Mouse (Mus musculus): ENCODE measurements around the gene Krt23. TPM values are rescaled to one million over a fixed set of nuclear protein-coding genes. Genes with fewer than 3 reads are reported as not detected.

Krt23 gene
- polyA plus RNA-seq, 1 experiment from 2014 or later = 18.3 TPM

DNA sequence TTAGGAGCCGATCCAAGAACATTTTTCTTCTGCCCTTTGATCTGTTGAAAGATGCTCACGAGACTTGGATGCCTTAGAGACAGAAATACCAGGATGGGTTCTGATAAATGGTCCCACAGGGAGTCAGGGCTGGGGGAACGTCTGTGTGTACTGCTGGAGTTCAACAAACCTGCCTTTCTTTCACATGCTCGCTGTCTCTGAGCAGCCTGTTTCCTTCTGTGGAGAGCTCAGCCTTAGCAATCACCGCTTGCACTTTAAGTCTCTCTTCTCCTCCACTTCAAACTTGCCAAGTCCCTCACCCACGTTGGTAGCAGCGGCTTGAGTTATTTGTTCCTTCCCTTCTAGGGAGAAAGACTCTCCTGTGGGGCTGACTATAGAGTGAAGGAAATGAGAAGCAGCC, 26.6 kb downstream of the Krt23 start:
- Histone ChIP-seq H3K4me2 (replicated peaks; ENCODE audit: low read depth, low read length) (no peak overlapping the region), H3K9me3 (ENCODE audit: control insufficient read depth, low read depth, low read length) (no peaks in the 10 kb centered on the region), H3K36me3 (ENCODE audit: control insufficient read depth, insufficient read depth, low read length) (no peaks in the 10 kb centered on the region), H3K4me1 (ENCODE audit: control insufficient read depth, insufficient read depth, low read length) (0 out of 2 replicates have a peak, but pooled peaks cover 5% of the 10 kb centered on the region), H3K27ac (ENCODE audit: low read length) (no peak overlapping the region), H3K27me3 (ENCODE audit: control insufficient read depth, insufficient read depth, low read length) (no peaks in the 10 kb centered on the region), H3K9ac (replicated peaks; ENCODE audit: low read depth, low read length) (no peak overlapping the region), H3K4me3 (ENCODE audit: low read depth, low read length) (no peak overlapping the region)
- no peak for ATAC-seq (ENCODE audit: insufficient number of reproducible peaks, insufficient read depth, low FRiP score, low read depth)
- 9% methylated on average over 7 of the region's 7 CpGs for WGBS

DNA sequence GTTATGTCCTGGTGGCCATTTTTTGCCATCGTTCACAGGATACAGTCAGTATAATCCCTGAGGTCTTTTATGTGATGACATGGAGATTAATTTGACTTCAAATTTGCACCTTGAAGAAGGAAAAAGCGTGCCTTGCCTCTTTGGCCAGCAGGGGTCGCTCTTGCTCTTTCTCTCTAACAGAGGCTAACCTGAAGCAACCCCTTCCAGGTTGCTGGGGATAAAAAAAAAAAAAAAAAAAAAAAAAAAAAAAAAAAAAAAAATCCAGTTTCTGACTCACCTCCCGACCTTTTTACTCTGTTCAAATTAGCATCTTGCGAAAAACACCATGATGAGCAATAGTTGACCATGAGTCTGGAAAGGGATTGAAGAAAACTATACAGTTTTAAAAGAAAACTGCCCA, 28.1 kb downstream of the Krt23 start:
- H3K4me2 ChIP-seq (replicated peaks; ENCODE audit: low read depth, low read length) = no peak overlapping the region
- H3K36me3 ChIP-seq (ENCODE audit: control insufficient read depth, insufficient read depth, low read length) = no peaks in the 10 kb centered on the region
- H3K9ac ChIP-seq (replicated peaks; ENCODE audit: low read depth, low read length) = no peak overlapping the region
- no peak overlapping the region for H3K27ac ChIP-seq (ENCODE audit: low read length)
- H3K4me3 ChIP-seq (ENCODE audit: low read depth, low read length) = no peak overlapping the region
- no peaks in the 10 kb centered on the region for H3K9me3 ChIP-seq (ENCODE audit: control insufficient read depth, low read depth, low read length)
- 0 out of 2 replicates have a peak, but pooled peaks cover 5% of the 10 kb centered on the region for H3K4me1 ChIP-seq (ENCODE audit: control insufficient read depth, insufficient read depth, low read length)
- H3K27me3 ChIP-seq (ENCODE audit: control insufficient read depth, insufficient read depth, low read length) = no peaks in the 10 kb centered on the region
- 1% methylated on average over 5 of the region's 5 CpGs for WGBS
- ATAC-seq (ENCODE audit: insufficient number of reproducible peaks, insufficient read depth, low FRiP score, low read depth) = no peak

DNA sequence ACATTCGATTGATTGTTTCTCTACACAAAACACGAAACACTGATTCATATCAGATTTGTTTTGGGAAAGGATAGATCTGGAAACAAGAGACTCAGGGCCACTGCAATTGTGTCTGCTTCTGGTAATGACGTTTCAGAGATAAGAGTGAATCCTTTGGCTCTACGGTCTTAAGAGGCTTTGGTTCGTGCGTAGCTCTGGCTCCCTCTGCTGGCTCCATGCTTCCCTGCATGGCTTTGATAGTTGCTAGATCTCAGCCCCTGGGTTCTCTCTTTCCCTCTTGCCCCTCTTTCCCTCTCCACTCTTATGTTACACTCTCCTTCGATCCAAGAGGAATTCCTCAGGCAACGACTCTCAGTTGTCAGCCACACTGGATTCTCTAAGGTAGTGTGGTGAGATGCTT, 29.8 kb downstream of the Krt23 start:
- no peak overlapping the region for H3K9ac ChIP-seq (replicated peaks; ENCODE audit: low read depth, low read length)
- H3K36me3 ChIP-seq (ENCODE audit: control insufficient read depth, insufficient read depth, low read length) = no peaks in the 10 kb centered on the region
- no peak overlapping the region for H3K4me3 ChIP-seq (ENCODE audit: low read depth, low read length)
- no peaks in the 10 kb centered on the region for H3K27me3 ChIP-seq (ENCODE audit: control insufficient read depth, insufficient read depth, low read length)
- 0 out of 2 replicates have a peak, but pooled peaks cover 5% of the 10 kb centered on the region for H3K4me1 ChIP-seq (ENCODE audit: control insufficient read depth, insufficient read depth, low read length)
- H3K27ac ChIP-seq (ENCODE audit: low read length) = no peak overlapping the region
- no peak overlapping the region for H3K4me2 ChIP-seq (replicated peaks; ENCODE audit: low read depth, low read length)
- 9% methylated on average over 8 of the region's 8 CpGs for whole genome bisulfite sequencing
- no peaks in the 10 kb centered on the region for H3K9me3 ChIP-seq (ENCODE audit: control insufficient read depth, low read depth, low read length)
- ATAC-seq (ENCODE audit: insufficient number of reproducible peaks, insufficient read depth, low FRiP score, low read depth) = no peak

DNA sequence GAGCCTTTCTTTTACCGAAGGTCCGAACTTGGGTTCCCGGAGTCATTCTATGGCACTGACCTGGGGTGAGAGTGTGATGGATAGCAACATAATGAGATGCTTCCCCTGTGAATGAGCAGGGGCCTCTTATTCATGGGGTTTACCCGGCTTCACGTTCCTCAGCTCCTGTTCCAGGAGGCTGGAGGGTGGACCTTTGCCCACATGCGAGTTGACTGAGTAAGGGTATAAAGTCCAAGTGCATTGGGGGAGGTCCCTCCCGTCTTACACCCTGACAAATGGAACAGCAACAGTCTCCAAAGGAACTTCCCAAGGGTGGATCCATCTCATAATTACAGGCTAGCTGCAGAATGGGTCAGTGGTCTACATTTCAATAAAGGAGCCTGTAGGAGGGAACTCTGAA, 31.2 kb downstream of the Krt23 start:
- Histone ChIP-seq H3K36me3 (ENCODE audit: control insufficient read depth, insufficient read depth, low read length) (no peaks in the 10 kb centered on the region), H3K4me1 (ENCODE audit: control insufficient read depth, insufficient read depth, low read length) (0 out of 2 replicates have a peak, but pooled peaks cover 5% of the 10 kb centered on the region), H3K9me3 (ENCODE audit: control insufficient read depth, low read depth, low read length) (no peaks in the 10 kb centered on the region), H3K4me2 (replicated peaks; ENCODE audit: low read depth, low read length) (no peak overlapping the region), H3K27me3 (ENCODE audit: control insufficient read depth, insufficient read depth, low read length) (no peaks in the 10 kb centered on the region), H3K9ac (replicated peaks; ENCODE audit: low read depth, low read length) (no peak overlapping the region), H3K4me3 (ENCODE audit: low read depth, low read length) (no peak overlapping the region), H3K27ac (ENCODE audit: low read length) (no peak overlapping the region)
- WGBS = 59% methylated on average over 7 of the region's 7 CpGs
- no peak for ATAC-seq (ENCODE audit: insufficient number of reproducible peaks, insufficient read depth, low FRiP score, low read depth)

DNA sequence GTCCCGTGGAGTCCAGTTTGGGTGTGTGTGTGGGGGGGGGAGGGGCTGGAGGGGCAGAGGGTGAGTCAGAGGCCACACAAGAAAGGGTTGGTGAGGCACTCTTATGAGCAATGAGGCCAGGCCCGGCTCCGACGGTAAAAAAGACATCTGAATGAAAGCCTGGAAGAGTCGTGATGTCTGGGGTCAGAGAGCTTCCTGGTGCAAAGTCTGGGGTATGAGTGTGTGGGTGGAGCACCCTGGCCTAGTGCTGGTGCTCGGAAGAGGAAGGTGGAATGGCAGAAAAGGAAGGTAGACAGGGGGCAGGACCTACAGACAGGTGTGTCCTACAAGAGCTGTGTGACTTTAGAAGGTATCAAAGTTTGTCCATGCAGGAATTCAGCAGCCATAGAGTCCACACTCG, 34.0 kb downstream of the Krt23 start:
- Histone ChIP-seq H3K27me3 (ENCODE audit: control insufficient read depth, insufficient read depth, low read length) (no peaks in the 10 kb centered on the region), H3K4me1 (ENCODE audit: control insufficient read depth, insufficient read depth, low read length) (no peaks in the 10 kb centered on the region), H3K9me3 (ENCODE audit: control insufficient read depth, low read depth, low read length) (no peaks in the 10 kb centered on the region), H3K36me3 (ENCODE audit: control insufficient read depth, insufficient read depth, low read length) (no peaks in the 10 kb centered on the region), H3K9ac (replicated peaks; ENCODE audit: low read depth, low read length) (no peak overlapping the region), H3K4me2 (replicated peaks; ENCODE audit: low read depth, low read length) (no peak overlapping the region), H3K27ac (ENCODE audit: low read length) (no peak overlapping the region), H3K4me3 (ENCODE audit: low read depth, low read length) (no peak overlapping the region)
- 35% methylated on average over 7 of the region's 7 CpGs for WGBS
- ATAC-seq (ENCODE audit: insufficient number of reproducible peaks, insufficient read depth, low FRiP score, low read depth) = no peak

DNA sequence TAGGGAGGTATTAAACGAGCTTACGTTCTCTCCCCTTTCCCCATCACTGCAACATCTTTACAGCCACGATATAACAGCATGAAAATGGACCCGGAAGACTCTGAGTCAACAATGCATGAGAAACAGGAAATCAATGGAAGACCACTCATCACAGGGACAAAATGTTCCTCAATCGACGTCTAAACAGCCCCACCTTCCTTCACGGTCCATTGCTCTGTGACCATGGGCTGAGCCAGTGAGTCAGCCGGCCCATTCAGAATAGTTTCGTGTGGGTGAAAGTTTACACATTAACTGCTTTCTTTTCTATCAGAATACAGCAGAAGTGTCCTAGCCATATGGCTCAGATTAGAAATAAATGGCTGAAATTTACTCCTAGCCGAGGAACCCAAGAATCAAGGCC, 38.2 kb downstream of the Krt23 start:
- Histone ChIP-seq H3K27ac (ENCODE audit: low read length) (no peak overlapping the region), H3K9me3 (ENCODE audit: control insufficient read depth, low read depth, low read length) (no peaks in the 10 kb centered on the region), H3K9ac (replicated peaks; ENCODE audit: low read depth, low read length) (no peak overlapping the region), H3K27me3 (ENCODE audit: control insufficient read depth, insufficient read depth, low read length) (no peaks in the 10 kb centered on the region), H3K4me2 (replicated peaks; ENCODE audit: low read depth, low read length) (no peak overlapping the region), H3K36me3 (ENCODE audit: control insufficient read depth, insufficient read depth, low read length) (no peaks in the 10 kb centered on the region), H3K4me1 (ENCODE audit: control insufficient read depth, insufficient read depth, low read length) (no peaks in the 10 kb centered on the region), H3K4me3 (ENCODE audit: low read depth, low read length) (no peak overlapping the region)
- 75% methylated on average over 10 of the region's 10 CpGs for WGBS
- no peak for ATAC-seq (ENCODE audit: insufficient number of reproducible peaks, insufficient read depth, low FRiP score, low read depth)

DNA sequence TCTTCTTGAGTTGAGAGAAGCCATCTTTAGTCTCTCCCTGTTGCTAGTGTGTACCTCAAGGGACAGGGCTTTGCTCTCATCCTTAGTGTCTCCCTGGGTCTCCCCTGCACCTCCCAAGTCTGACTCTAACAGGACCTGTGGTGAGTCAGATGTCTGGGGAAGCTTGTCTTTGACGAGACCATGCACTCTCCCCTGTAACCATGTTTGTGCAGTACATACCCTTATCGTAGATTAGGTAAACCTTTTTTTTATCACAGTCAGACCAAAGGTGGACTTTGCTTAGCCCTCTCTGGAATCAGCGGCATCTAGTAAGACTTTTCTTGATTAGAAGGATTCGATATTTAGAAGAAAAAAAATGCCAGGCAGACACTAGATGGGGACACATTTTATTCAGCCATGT, 38.9 kb downstream of the Krt23 start:
- Histone ChIP-seq H3K4me1 (ENCODE audit: control insufficient read depth, insufficient read depth, low read length) (no peaks in the 10 kb centered on the region), H3K4me2 (replicated peaks; ENCODE audit: low read depth, low read length) (no peak overlapping the region), H3K9ac (replicated peaks; ENCODE audit: low read depth, low read length) (no peak overlapping the region), H3K9me3 (ENCODE audit: control insufficient read depth, low read depth, low read length) (no peaks in the 10 kb centered on the region), H3K36me3 (ENCODE audit: control insufficient read depth, insufficient read depth, low read length) (no peaks in the 10 kb centered on the region), H3K4me3 (ENCODE audit: low read depth, low read length) (no peak overlapping the region), H3K27ac (ENCODE audit: low read length) (no peak overlapping the region), H3K27me3 (ENCODE audit: control insufficient read depth, insufficient read depth, low read length) (no peaks in the 10 kb centered on the region)
- no peak for ATAC-seq (ENCODE audit: insufficient number of reproducible peaks, insufficient read depth, low FRiP score, low read depth)
- 72% methylated on average over 4 of the region's 4 CpGs for WGBS

DNA sequence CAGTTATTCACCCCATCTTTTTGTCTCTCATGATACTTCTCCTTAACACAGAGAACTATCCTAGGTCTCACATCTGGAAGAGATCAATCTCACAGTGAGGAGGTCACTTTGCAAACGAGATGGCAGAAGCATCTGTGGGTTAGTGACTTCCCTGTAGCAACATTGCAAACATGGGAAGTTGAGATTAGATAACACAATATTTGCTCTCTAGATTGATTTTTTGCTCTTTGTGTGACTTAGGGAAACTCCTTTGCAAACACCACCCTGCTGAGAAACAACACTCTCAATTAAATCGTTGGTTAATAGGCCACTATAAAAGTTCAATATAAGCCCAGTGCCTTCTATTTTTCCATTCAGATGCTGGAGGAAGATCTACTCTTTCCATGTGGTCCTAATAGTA, 44.2 kb downstream of the Krt23 start:
- Histone ChIP-seq H3K4me1 (ENCODE audit: control insufficient read depth, insufficient read depth, low read length) (no peaks in the 10 kb centered on the region), H3K36me3 (ENCODE audit: control insufficient read depth, insufficient read depth, low read length) (no peaks in the 10 kb centered on the region), H3K9ac (replicated peaks; ENCODE audit: low read depth, low read length) (no peak overlapping the region), H3K27ac (ENCODE audit: low read length) (no peak overlapping the region), H3K4me3 (ENCODE audit: low read depth, low read length) (no peak overlapping the region), H3K27me3 (ENCODE audit: control insufficient read depth, insufficient read depth, low read length) (no peaks in the 10 kb centered on the region), H3K4me2 (replicated peaks; ENCODE audit: low read depth, low read length) (no peak overlapping the region), H3K9me3 (ENCODE audit: control insufficient read depth, low read depth, low read length) (no peaks in the 10 kb centered on the region)
- no peak for ATAC-seq (ENCODE audit: insufficient number of reproducible peaks, insufficient read depth, low FRiP score, low read depth)
- 38% methylated on average over 2 of the region's 2 CpGs for WGBS

DNA sequence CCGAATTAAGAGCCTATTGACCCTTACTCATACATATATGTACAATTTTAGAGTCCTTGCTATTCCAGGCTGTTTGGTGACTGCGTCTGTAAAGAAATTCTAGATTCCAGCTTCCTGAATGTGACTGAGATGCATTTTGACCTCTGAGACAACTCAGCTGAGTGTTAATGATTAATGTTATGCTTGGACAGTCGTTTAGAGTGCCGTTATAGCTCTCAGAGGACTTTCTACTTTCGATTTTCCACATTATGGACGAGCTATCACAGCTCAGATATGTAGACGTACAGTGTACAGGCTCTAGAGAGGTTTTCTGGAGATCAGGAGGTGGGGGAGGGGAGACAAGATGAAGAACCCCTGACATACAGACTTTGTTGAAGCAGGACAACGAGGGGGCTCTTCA, 51.7 kb downstream of the Krt23 start:
- Histone ChIP-seq H3K4me1 (ENCODE audit: control insufficient read depth, insufficient read depth, low read length) (0 out of 2 replicates have a peak, but pooled peaks cover 4% of the 10 kb centered on the region), H3K9me3 (ENCODE audit: control insufficient read depth, low read depth, low read length) (no peaks in the 10 kb centered on the region), H3K4me2 (replicated peaks; ENCODE audit: low read depth, low read length) (no peak overlapping the region), H3K27ac (ENCODE audit: low read length) (no peak overlapping the region), H3K9ac (replicated peaks; ENCODE audit: low read depth, low read length) (no peak overlapping the region), H3K36me3 (ENCODE audit: control insufficient read depth, insufficient read depth, low read length) (no peaks in the 10 kb centered on the region), H3K4me3 (ENCODE audit: low read depth, low read length) (no peak overlapping the region), H3K27me3 (ENCODE audit: control insufficient read depth, insufficient read depth, low read length) (no peaks in the 10 kb centered on the region)
- 34% methylated on average over 8 of the region's 8 CpGs for WGBS
- no peak for ATAC-seq (ENCODE audit: insufficient number of reproducible peaks, insufficient read depth, low FRiP score, low read depth)

Data from stomach, embryonic 14.5 days (tissue).